ENCODE assay signal across 8 mouse cellular contexts in genomic region chr8:12757231-12757940, GRCm38 (mm10). TPM values are rescaled to one million over a fixed set of nuclear protein-coding genes. Genes with fewer than 3 reads are reported as not detected.
DNase-seq lines count a peak whose midpoint lies in the region; ATAC-seq and TF ChIP-seq lines count a peak whose summit lies in the region.

No protein-coding gene starts in this region.

- H3K36me3 ChIP-seq in erythroblast, embryonic 14.5 days (ENCODE audit: control insufficient read depth) = no peaks in the 10 kb centered on the region
- H3K36me3 ChIP-seq in heart, postnatal 0 days (replicated peaks; ENCODE audit: control insufficient read depth, insufficient read depth, low read length) = no peaks in the 10 kb centered on the region
- 0 out of 2 replicates have a peak, but pooled peaks cover 5% of the 10 kb centered on the region for H3K36me3 ChIP-seq in midbrain, embryonic 13.5 days
- no peaks in the 10 kb centered on the region for H3K36me3 ChIP-seq in thymus, adult 2 months (ENCODE audit: control insufficient read depth, insufficient read depth, low read length)

- H3K27me3 ChIP-seq in erythroblast, embryonic 14.5 days (ENCODE audit: control insufficient read depth) = peaks cover 45% of the 10 kb centered on the region
- no peaks in the 10 kb centered on the region for H3K27me3 ChIP-seq in heart, postnatal 0 days (ENCODE audit: control insufficient read depth, insufficient read depth, low read length)
- peaks cover 3% of the 10 kb centered on the region; the same call in 1 of the 2 replicates for H3K27me3 ChIP-seq in midbrain, embryonic 13.5 days
- H3K27me3 ChIP-seq in thymus, adult 2 months (ENCODE audit: control insufficient read depth, insufficient read depth, low read length) = no peaks in the 10 kb centered on the region; the same call in 1 of the 2 replicates

- peak overlapping the region; percentile 87 for H3K9ac ChIP-seq in heart, postnatal 0 days (replicated peaks; ENCODE audit: low read depth, low read length)
- H3K9ac ChIP-seq in midbrain, embryonic 13.5 days (replicated peaks) = peak overlapping the region; percentile 90

- TF ChIP-seq CTCF in heart, postnatal 0 days (IDR thresholded peaks at IDR 0.05; ENCODE audit: low read depth) = no peak
- no peak for TF ChIP-seq CTCF in thymus, adult 2 months (IDR thresholded peaks at IDR 0.05; ENCODE audit: borderline replicate concordance, control insufficient read depth, extremely low read depth, insufficient read depth, low read length, poor library complexity)

- DNase-seq in R1 (ENCODE audit: low read depth, low spot score) = peak; percentile 23
- peak; percentile 56 for DNase-seq in embryo, embryonic 10 days (ENCODE audit: low spot score)
- DNase-seq in heart, postnatal 0 days (ENCODE audit: low spot score) = no peak
- peak; percentile 19 to 23 for DNase-seq in layer of hippocampus, postnatal 14 days (ENCODE audit: low spot score in 2 of 2)
- DNase-seq in thymus, adult 2 months = peak; percentile 41

- peak overlapping the region; percentile 89 for H3K27ac ChIP-seq in heart, postnatal 0 days (ENCODE audit: low read depth)
- peak overlapping the region; percentile 74 for H3K27ac ChIP-seq in midbrain, embryonic 13.5 days
- H3K27ac ChIP-seq in thymus, adult 2 months (ENCODE audit: control insufficient read depth, insufficient read depth, low read length) = no peak overlapping the region

- ATAC-seq in erythroblast, adult 5-6 weeks (replicated peaks; ENCODE audit: low FRiP score, poor library complexity, severe bottlenecking) = no peak
- ATAC-seq in heart, postnatal 0 days (ENCODE audit: insufficient read depth, low read depth) = peak; percentile 18
- ATAC-seq in midbrain, embryonic 13.5 days = peak; percentile 79

- no peak for TF ChIP-seq POLR2A in thymus, adult 2 months (IDR thresholded peaks at IDR 0.05; ENCODE audit: control insufficient read depth, extremely low read depth, insufficient read depth, low read length, poor library complexity)

- TF ChIP-seq EP300 in heart, postnatal 0 days (IDR thresholded peaks at IDR 0.05; ENCODE audit: low read depth) = no peak

- H3K4me2 ChIP-seq in heart, postnatal 0 days (ENCODE audit: low read depth, low read length) = peak overlapping the region; percentile 99
- peak overlapping the region; percentile 89 for H3K4me2 ChIP-seq in midbrain, embryonic 13.5 days (replicated peaks)

- H3K4me3 ChIP-seq in erythroblast, embryonic 14.5 days (replicated peaks) = peak overlapping the region; percentile 52
- peak overlapping the region; percentile 94 for H3K4me3 ChIP-seq in heart, postnatal 0 days (ENCODE audit: low read depth, low read length)
- H3K4me3 ChIP-seq in midbrain, embryonic 13.5 days (replicated peaks) = peak overlapping the region; percentile 88
- peak overlapping the region; percentile 61 for H3K4me3 ChIP-seq in thymus, adult 2 months (ENCODE audit: control insufficient read depth, insufficient read depth, low read length)

- 1% methylated on average over 50 of the region's 61 CpGs for WGBS in heart, postnatal 0 days
- WGBS in midbrain, embryonic 13.5 days = under 1% methylated on average over 61 of the region's 61 CpGs
- WGBS in thymus, adult 2 months = 9% methylated on average over 61 of the region's 61 CpGs

- H3K9me3 ChIP-seq in erythroblast, embryonic 14.5 days (ENCODE audit: control insufficient read depth, low read length) = no peaks in the 10 kb centered on the region
- H3K9me3 ChIP-seq in heart, postnatal 0 days (replicated peaks; ENCODE audit: control insufficient read depth, low read length) = no peaks in the 10 kb centered on the region
- H3K9me3 ChIP-seq in midbrain, embryonic 13.5 days = no peaks in the 10 kb centered on the region

- H3K4me1 ChIP-seq in erythroblast, embryonic 14.5 days (ENCODE audit: control insufficient read depth) = peaks cover 6% of the 10 kb centered on the region; the same call in 1 of the 2 replicates
- peaks cover 30% of the 10 kb centered on the region; the same call in 1 of the 2 replicates for H3K4me1 ChIP-seq in heart, postnatal 0 days (ENCODE audit: control insufficient read depth, insufficient read depth)
- peaks cover 23% of the 10 kb centered on the region for H3K4me1 ChIP-seq in midbrain, embryonic 13.5 days (replicated peaks)
- H3K4me1 ChIP-seq in thymus, adult 2 months (replicated peaks; ENCODE audit: control insufficient read depth, insufficient read depth, low read length) = peaks cover 8% of the 10 kb centered on the region

RNA-seq across cellular contexts. Expression of gene Atp11a, which starts 0.6 kb away (rescaled TPM):
- polyA plus RNA-seq in erythroblast, embryonic 14.5 days (2012) = 0.02 and 0.03 TPM in 2 replicates
- 7.7 and 9.4 TPM in 2 replicates for total RNA-seq in erythroblast, adult 5-6 weeks (2015; ENCODE audit: low replicate concordance)
- 8.3 and 15.2 TPM in 2 replicates for total RNA-seq in erythroblast, adult 5-6 weeks (2017; ENCODE audit: low replicate concordance)
- total RNA-seq in heart, postnatal 0 days (2014; rRNA removed; ENCODE audit: low replicate concordance) = 77.4 and 81.7 TPM in 2 replicates
- polyA plus RNA-seq in heart, postnatal 0 days (2015; fragmentation: Nextera tagmentation; extraction: Ambion mirVana) = 8.4 and 10.5 TPM in 2 replicates
- total RNA-seq in layer of hippocampus, postnatal 14 days (2021) = 10 to 100 TPM; 58.0 to 62.5 TPM
- 9.9 and 10.3 TPM in 2 replicates for polyA plus RNA-seq in midbrain, embryonic 13.5 days (2015; fragmentation: Nextera tagmentation; extraction: Ambion mirVana)
- polyA plus RNA-seq in thymus, adult 2 months (2012; rRNA removed) = 60.9 and 64.8 TPM in 2 replicates
